Mouse (Mus musculus): ENCODE data around the gene Zbtb33. TPM values are rescaled to one million over a fixed set of nuclear protein-coding genes. Genes with fewer than 3 reads are reported as not detected.

Zbtb33 gene
- polyA plus RNA-seq (2014; fragmentation: Illumina TruSeq; extraction: RNeasy Lipid Tissue Mini Kit (QIAGEN cat#74804); ENCODE audit: low replicate concordance) = 56.5 TPM

GRCm38 (mm10) chrX:38189552-38190457 is at the start of gene Zbtb33:
Gene Zbtb33 (plus strand): TSS chrX:38189793.

Other genes starting within 250 kb of the Zbtb33 start
- not detected for gene Btg1-ps1, start 171.0 kb upstream of the Zbtb33 start, polyA plus RNA-seq (2014; fragmentation: Illumina TruSeq; extraction: RNeasy Lipid Tissue Mini Kit (QIAGEN cat#74804); ENCODE audit: low replicate concordance)
- not detected for gene Btg1-ps2, start 146.7 kb upstream of the Zbtb33 start, polyA plus RNA-seq (2014; fragmentation: Illumina TruSeq; extraction: RNeasy Lipid Tissue Mini Kit (QIAGEN cat#74804); ENCODE audit: low replicate concordance)
- not detected for gene Rhox10, start 123.3 kb upstream of the Zbtb33 start, polyA plus RNA-seq (2014; fragmentation: Illumina TruSeq; extraction: RNeasy Lipid Tissue Mini Kit (QIAGEN cat#74804); ENCODE audit: low replicate concordance)
- gene Rhox11, start 104.7 kb upstream of the Zbtb33 start, polyA plus RNA-seq (2014; fragmentation: Illumina TruSeq; extraction: RNeasy Lipid Tissue Mini Kit (QIAGEN cat#74804); ENCODE audit: low replicate concordance) = not detected
- not detected for gene Rhox12, start 78.9 kb upstream of the Zbtb33 start, polyA plus RNA-seq (2014; fragmentation: Illumina TruSeq; extraction: RNeasy Lipid Tissue Mini Kit (QIAGEN cat#74804); ENCODE audit: low replicate concordance)
- not detected for gene Rhox13, start 68.6 kb upstream of the Zbtb33 start, polyA plus RNA-seq (2014; fragmentation: Illumina TruSeq; extraction: RNeasy Lipid Tissue Mini Kit (QIAGEN cat#74804); ENCODE audit: low replicate concordance)
- 0.97 TPM for gene Tmem255a, start 62.6 kb downstream of the Zbtb33 start, polyA plus RNA-seq (2014; fragmentation: Illumina TruSeq; extraction: RNeasy Lipid Tissue Mini Kit (QIAGEN cat#74804); ENCODE audit: low replicate concordance)
- gene Atp1b4, start 126.4 kb downstream of the Zbtb33 start, polyA plus RNA-seq (2014; fragmentation: Illumina TruSeq; extraction: RNeasy Lipid Tissue Mini Kit (QIAGEN cat#74804); ENCODE audit: low replicate concordance) = not detected